Mouse (Mus musculus): ENCODE results near the gene Xlr3a. TPM values are rescaled to one million over a fixed set of nuclear protein-coding genes. Genes with fewer than 3 reads are reported as not detected.
A peak's percentile ranks its signal among the peaks of the same experiment; 100 is the strongest.
"Not testable (repeated sequence)": the region's sequence is repeated elsewhere in the genome, so short reads cannot be mapped to it uniquely, and the experiment has no call there.

The Xlr3a gene
- 2.0 and 3.6 TPM in 2 replicates for polyA plus RNA-seq (2012; rRNA removed)

DNA sequence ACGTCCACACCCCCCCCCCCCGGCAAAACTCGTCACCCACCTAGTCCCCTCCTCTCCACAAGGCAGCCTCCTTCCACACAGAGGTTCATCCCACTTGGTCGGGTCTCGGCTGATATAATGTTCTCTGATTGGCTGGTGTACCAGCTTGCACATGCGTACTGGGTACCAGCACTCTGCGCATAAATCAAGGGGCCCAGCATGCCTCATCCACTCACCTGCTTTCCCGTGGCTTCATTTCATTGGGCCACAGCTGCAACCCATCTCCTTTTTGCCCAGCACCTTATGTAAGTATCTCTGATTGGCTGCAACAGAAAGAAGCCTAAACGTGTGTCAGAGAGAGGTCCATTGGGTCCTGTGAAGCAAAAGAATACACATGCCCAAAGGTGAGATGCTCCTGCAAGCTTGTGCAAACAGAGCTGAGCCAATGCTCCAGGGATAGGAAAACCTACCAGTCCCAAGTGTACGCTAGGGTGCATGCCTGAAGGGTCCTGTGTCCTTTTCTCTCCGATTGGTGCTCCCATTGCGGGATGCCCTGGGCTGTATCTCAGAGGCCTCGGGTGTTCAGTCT is at the start of gene Xlr3a:
Gene Xlr3a (minus strand): TSS at position 155 of the 568 bp plus-strand sequence.
- H3K4me1 ChIP-seq (ENCODE audit: control insufficient read depth, insufficient read depth, low read length); H3K27ac ChIP-seq (ENCODE audit: insufficient read depth, low read length); H3K4me3 ChIP-seq (ENCODE audit: insufficient read depth, low read length): not testable (repeated sequence)

DNA sequence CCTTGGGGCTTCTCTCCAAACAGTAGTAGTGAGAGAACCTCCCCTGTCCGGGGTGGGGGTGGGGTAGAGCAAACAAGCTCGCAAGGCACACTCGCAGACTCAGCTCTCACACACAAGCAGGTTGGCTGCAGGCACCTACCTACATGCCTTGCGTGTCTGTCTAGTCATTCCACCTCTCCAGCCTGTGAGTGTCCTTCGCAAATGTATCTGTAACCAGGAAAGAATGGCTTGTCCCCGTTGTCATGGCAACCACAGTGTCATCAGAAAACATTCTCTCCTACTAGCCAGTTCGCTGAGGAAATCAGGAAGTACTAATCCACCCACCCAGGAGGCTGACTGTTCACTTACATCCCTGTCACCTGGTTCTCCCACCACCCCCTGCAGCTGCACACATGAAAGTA is 46.3 kb upstream of the Xlr3a start:
- not testable (repeated sequence) for H3K27ac ChIP-seq (ENCODE audit: insufficient read depth, low read length); H3K4me1 ChIP-seq (ENCODE audit: control insufficient read depth, insufficient read depth, low read length); H3K4me3 ChIP-seq (ENCODE audit: insufficient read depth, low read length)

DNA sequence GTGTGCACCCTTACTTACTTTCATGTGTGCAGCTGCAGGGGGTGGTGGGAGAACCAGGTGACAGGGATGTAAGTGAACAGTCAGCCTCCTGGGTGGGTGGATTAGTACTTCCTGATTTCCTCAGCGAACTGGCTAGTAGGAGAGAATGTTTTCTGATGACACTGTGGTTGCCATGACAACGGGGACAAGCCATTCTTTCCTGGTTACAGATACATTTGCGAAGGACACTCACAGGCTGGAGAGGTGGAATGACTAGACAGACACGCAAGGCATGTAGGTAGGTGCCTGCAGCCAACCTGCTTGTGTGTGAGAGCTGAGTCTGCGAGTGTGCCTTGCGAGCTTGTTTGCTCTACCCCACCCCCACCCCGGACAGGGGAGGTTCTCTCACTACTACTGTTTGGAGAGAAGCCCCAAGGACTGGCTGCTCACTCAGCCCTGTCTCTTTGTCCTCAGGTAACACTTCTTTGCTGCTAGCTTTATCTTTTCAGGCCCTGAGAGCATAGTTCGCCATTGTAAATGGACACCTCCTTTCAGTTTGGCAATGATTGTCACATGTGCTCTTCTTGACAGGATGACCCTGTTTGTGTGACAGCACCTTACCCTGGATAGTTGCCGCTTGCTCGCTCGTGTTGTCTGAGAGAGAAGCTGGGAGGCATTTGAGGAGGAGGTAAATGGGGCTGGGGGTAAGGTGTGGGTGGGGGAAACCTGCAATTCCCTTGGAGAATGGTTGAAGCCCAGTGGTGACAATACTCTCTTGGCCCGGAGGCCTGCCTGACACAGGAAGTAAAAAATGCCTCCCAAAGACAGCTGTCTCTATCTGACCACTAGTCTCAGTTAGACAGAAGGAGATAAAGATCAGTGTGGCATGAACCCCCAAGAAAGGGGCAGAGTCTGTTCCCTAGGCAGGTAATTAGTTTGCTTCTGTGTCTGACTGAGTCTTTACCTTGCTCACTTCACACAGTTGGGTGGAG is 26.2 kb upstream of the Xlr3a start:
- H3K4me1 ChIP-seq (ENCODE audit: control insufficient read depth, insufficient read depth, low read length); H3K27ac ChIP-seq (ENCODE audit: insufficient read depth, low read length): not testable (repeated sequence)

DNA sequence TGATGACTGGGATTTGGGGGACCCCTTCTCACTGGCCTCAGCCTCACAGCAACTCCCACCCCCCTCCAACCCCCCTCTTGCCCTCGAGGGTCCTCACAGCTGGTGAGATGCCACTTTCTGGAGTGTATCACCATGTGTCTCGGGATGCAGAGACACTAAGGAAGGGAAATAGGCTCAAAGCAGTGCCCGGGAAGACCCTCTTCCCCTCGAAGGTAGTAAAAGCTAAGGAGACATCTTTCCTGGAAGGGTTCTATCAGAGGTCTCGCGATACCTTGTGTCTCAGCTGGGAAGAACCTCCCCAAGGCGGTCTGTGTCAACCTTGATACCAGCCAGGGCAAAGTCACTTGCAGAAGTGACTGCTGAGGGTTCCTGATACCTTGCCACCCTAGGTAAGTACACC is 19.9 kb upstream of the Xlr3a start, which contains the start of gene Gm14685:
Gene Gm14685 (plus strand): TSS at position 301 of the 400 bp plus-strand sequence.
- H3K27ac ChIP-seq (ENCODE audit: insufficient read depth, low read length); H3K4me1 ChIP-seq (ENCODE audit: control insufficient read depth, insufficient read depth, low read length); H3K4me3 ChIP-seq (ENCODE audit: insufficient read depth, low read length): not testable (repeated sequence)

More for the DNA sequence above, 26.2 kb upstream of the Xlr3a start:
- H3K4me3 ChIP-seq (ENCODE audit: insufficient read depth, low read length) = not testable (repeated sequence)

DNA sequence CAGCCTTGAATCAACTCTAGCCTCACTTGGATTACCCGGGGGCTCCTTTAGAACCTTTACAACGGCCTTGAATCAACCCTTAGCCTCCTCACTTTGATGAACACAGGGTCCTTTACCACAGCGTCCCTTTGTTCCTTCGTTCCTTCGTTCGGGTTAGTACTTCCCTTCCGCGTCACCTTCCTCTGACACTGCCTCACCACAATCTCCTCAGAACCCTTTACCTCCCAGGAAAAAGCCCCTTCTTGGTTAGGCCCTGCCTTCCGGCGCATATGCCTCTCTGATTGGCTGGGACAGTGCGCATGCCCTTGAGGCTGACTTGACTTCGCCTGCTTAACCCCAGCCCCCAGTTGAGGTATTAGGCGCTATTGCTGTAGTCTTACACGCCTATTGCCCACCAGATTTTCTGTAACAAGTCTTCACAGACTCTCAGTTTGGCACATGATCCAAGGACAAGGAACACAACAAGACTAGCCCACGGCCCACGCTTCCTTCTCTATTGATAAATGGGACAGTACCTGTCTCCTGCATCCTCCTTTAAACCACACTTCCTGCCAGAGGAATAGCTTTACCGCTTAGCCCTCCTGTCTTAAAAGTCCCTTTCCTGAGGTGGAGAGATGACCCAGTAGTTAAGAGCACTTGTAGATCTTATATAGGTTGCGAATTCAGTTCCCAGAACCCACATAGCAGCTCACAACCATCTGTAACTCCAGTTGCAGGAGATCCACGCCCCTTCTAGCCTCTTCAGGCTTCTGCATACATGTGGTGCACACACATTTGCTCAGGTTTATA is 14.4 kb downstream of the Xlr3a start, which contains the start of gene Xlr4a:
Gene Xlr4a (minus strand): TSS at position 212 of the 789 bp plus-strand sequence.
- H3K4me3 ChIP-seq (ENCODE audit: insufficient read depth, low read length); H3K27ac ChIP-seq (ENCODE audit: insufficient read depth, low read length); H3K4me1 ChIP-seq (ENCODE audit: control insufficient read depth, insufficient read depth, low read length): not testable (repeated sequence)

DNA sequence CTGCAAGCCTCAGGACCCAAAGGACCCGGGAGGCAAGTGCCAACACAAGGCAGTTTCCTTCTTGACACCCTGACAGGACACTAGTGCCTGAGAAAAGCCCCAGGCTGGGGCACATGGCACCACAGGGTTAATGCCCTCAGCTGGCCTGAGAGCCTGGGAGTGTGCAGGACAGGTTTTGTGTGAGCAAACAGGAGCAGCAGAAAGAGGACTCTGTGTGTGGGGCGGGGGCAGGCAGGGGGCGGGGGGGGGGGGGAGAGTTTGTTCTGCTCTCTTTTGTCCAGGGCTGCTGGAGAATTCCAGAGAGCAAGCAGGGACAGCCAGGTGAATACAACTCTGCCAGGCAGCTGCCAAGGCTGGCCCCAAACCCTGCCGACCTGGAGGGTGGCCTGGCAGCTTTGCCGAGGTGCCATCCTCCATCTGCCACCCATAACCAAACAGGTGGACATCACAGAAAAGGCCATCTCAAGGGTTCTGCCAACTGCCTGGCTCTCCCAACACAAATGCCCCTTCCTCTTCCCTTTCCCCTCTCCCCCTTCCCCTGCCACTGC is 30.1 kb downstream of the Xlr3a start:
- H3K4me3 ChIP-seq (ENCODE audit: insufficient read depth, low read length); H3K4me1 ChIP-seq (ENCODE audit: control insufficient read depth, insufficient read depth, low read length); H3K27ac ChIP-seq (ENCODE audit: insufficient read depth, low read length): not testable (repeated sequence)

DNA sequence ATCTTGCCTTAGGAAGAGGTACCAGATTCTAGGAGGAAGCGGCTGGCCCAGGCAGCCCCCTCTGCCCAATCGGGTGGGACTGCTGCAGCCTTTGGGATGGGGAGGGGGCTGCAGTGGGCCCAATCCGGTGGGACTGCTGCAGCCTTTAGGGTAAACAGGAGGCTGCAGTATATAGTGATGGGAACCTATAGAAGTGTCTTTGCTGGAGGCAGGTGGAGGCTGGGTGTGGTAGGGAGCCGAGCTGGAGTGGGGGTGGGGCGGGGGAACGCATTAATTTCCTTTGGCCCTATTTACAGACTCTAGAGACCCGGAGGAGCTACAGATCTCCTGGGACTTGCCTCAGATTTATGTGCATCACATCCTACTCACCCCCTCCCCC is 32.5 kb downstream of the Xlr3a start, which contains the start of gene Pnma3:
Gene Pnma3 (plus strand): TSS at position 373 of the 379 bp plus-strand sequence.
- Histone ChIP-seq H3K4me3 (ENCODE audit: insufficient read depth, low read length) (peak within 1 kb of the TSS; percentile 60), H3K27ac (ENCODE audit: insufficient read depth, low read length) (peak within 1 kb of the TSS; percentile 56; the same call in 1 of the 2 replicates), H3K4me1 (ENCODE audit: control insufficient read depth, insufficient read depth, low read length) (no peaks in the 10 kb centered on the region)
- TF ChIP-seq CTCF (IDR thresholded peaks at IDR 0.05; ENCODE audit: extremely low read depth, insufficient read depth, low read length) = no peak
- no peak for TF ChIP-seq POLR2A (IDR thresholded peaks at IDR 0.05; ENCODE audit: extremely low read depth, insufficient read depth, low read length)

DNA sequence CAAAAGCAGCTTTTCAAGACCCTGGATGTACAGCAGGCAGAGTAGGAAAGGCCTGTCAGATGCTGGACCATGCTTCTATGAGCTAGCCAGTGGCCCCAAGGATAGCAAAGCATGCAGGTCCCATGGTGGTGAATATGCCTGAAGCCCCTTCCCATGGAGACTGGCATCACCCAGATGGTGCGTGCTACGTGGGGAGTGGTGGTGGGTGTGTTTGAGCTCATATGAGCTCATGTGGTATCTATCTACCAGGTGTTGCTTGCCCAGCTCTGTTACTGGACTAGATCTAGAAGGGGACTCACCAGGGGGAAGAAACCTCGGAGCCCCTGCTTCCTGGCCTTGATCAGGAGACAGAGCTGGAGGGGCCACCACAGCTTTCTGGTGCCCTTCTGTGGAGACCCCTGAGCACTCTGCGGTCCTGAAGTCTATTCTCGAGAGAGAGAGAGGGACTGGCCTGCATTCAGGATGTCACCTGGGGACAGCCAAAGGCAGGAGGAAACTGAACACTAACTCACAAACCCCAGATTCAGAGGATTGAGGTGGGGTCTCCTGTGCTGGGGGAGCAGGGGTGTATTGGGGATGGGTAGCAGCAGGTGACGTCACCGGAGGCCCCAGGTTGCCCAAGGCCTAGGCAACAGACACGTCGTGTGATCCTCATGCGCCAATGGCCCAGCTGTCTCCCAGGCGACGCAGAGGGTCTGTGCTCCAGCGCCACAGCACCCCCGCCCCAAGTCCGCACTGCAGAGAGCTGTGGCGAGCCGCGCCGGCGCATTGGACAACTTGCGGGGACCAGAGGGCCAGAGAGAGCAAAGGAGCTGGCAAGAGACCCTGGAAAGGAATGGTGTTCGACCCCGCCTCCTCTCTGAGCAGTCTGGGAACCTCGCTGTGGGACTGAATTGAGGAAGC is 33.1 kb downstream of the Xlr3a start:
- Histone ChIP-seq H3K4me3 (ENCODE audit: insufficient read depth, low read length) (peak overlapping the region; percentile 60), H3K27ac (ENCODE audit: insufficient read depth, low read length) (peak overlapping the region; percentile 56; the same call in 1 of the 2 replicates), H3K4me1 (ENCODE audit: control insufficient read depth, insufficient read depth, low read length) (no peaks in the 10 kb centered on the region)
- TF ChIP-seq POLR2A (IDR thresholded peaks at IDR 0.05; ENCODE audit: extremely low read depth, insufficient read depth, low read length) = no peak
- TF ChIP-seq CTCF (IDR thresholded peaks at IDR 0.05; ENCODE audit: extremely low read depth, insufficient read depth, low read length) = no peak

DNA sequence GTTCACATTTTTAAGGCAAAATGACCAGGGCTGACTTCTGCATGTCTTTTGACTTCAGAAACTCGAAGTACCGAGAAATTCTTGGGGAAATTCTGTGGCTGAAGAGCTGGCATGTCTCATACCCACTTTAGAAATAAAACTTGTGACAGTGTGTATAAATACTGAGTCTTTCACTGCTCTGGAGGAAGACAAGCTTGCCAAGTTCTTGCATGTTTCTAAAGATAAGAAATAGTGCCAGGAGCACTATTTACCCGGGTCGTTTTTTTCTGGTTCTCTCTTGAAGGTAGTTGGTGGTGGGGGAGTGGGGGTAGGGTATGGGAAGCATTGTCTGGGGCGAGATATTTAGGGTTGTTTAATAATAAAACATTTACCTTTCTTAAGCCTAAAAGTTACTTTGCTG is 34.6 kb downstream of the Xlr3a start:
- H3K27ac ChIP-seq (ENCODE audit: insufficient read depth, low read length) = no peak overlapping the region
- TF ChIP-seq CTCF (IDR thresholded peaks at IDR 0.05; ENCODE audit: extremely low read depth, insufficient read depth, low read length) (no peak), POLR2A (IDR thresholded peaks at IDR 0.05; ENCODE audit: extremely low read depth, insufficient read depth, low read length) (no peak)
- H3K4me1 ChIP-seq (ENCODE audit: control insufficient read depth, insufficient read depth, low read length) = no peaks in the 10 kb centered on the region
- no peak overlapping the region for H3K4me3 ChIP-seq (ENCODE audit: insufficient read depth, low read length)
